Mouse (Mus musculus): ENCODE measurements at regions not wholly inside any gene's neighbourhood (a gene's known extent, or its start where the extent isn't known, plus 50 kb on each side); places are given as distances from the start of the nearest gene placed in this dataset.

DNA sequence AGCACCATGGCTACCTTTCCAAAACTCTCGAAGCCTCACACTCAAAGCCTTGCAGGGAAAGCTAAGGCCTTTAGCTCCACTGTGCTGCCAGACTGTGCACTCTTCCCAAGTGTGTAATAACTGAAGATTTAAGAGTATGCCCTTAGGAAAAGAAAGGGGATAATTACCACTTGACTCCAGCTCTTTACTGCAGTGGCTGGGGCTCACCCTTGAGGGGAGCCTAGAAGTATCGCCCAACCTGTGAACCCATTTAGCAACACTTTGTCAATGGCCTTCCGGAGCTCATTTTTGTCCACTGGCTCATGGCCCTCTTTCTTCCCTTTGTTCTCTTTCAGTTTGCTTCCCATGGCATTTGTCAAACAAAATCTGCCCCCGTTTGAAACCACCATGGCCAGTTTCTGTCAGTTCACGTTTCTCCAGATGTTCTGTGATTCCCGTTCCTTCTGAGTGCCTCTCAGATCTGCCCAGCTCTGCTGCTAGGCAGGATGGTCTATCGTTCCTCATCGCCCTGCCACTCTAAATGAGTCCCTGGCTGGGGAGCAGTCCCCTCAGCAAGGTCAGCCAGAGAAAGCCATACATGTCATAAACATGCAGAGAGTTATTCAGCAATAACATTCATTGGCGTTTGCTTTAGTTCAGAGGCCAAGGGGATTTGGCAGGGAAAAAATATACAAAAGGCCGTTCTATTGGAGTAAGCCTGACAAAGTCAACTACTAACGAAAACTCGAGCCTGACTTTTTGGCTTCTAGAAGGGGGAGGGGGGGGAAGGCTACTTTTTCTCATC is 80.9 kb upstream of the Nckap5 start:
- no peak for DNase-seq

DNA sequence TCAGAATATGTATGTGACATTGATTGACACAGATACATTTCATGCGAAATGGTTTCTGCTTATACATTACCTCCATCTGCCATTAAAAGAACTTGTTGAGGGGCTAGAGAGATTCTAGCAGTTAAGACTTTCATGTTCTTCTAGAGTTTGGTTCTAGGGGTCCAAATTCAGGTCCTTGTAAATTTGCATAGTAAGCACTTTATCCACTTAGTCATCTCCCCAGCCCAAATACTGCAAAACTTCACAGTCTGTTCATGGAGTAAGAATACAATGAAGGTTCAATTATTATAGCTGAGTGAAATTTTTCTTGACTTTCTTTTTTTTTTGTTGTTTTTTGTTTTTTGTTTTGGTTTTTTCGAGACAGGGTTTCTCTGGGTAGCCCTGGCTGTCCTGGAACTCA is 76.8 kb upstream of the Nckap5 start:
- DNase-seq: no peak

DNA sequence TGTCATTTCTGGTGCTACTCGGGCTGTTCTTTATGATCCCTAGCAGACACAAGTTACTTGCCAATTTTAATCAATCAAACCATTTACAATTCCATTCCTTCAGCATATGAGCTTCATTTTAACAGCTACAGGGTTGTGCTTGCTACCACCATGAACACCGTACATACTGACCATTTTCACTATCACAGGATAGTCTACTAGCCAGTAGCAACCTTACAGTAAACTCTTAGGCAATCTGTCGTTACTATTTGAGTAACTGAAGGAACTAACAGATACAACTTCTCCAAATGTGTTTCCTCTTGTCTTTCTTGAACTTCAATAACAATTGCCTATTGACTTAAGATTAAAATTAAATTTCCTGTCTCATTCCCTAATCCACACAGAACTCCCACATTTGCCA is 67.9 kb upstream of the Nckap5 start:
- no peak for DNase-seq

DNA sequence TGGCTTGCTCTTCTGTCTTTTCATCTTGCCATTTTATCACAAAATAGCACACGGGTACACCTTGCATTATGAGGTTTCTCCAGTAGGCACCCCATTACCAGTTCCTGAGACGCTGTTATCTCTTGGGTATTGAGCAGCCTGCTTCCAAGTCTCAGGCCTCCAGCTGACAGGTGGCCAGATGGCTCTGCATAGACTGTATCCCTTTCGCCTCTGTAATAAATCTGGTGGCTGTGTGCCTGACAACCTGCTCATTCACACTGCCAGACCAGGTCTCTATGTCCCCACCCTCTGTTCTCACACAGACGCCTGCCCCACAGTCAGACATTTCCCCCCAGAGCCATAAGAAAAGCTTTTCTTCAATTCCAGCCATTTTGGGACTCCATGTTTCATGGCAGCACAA is 66.3 kb upstream of the Nckap5 start:
- DNase-seq: no peak

DNA sequence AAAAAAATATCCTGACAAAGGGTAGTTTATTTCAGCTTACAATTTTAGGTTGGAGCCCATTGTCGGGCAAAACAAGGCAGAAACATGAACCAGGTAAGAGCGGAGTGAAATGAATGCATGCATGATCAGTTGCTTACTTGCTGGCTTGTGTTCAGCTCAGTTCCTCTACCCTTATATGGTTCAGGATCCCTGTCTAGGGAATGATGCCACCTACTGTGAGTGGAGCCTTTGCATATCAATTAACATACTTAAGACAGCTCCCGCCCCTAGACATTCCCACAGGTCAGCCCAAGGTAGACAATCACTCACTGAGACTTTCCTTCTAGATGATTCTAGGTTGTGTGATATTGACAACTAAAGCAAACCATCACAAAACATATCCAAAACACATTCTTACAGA is 50.2 kb upstream of the Nckap5 start:
- DNase-seq: no peak

All from kidney, adult 9 months (tissue).